Mouse (Mus musculus) spleen, embryonic (tissue): ENCODE measurements around the gene Eif4g3.

Source experiments
- CTCF ChIA-PET: fragments of 350-600 bp; sonication (Branson Sonifier 250); formaldehyde crosslinking; loops from one replicate; lab custom pipeline; 2022; lab: Charles Lee

Gene Eif4g3

GRCm38 (mm10) chr4:138021651-138022050 is 28.8 kb downstream of the Eif4g3 start:
- CTCF ChIA-PET: no interaction called here

- CTCF ChIA-PET: no interaction called here
These were observed 29.9 kb downstream of the Eif4g3 start for GRCm38 (mm10) chr4:138022761-138023160.

GRCm38 (mm10) chr4:138023403-138024100 is 30.7 kb downstream of the Eif4g3 start:
- CTCF ChIA-PET: no interaction called here

GRCm38 (mm10) chr4:138029168-138029567 is 36.3 kb downstream of the Eif4g3 start:
- CTCF ChIA-PET: no interaction called here

GRCm38 (mm10) chr4:138031828-138032227 is 39.0 kb downstream of the Eif4g3 start:
- CTCF ChIA-PET: no interaction called here

- CTCF ChIA-PET: no interaction called here
These were observed 41.0 kb downstream of the Eif4g3 start for GRCm38 (mm10) chr4:138033871-138034270.

GRCm38 (mm10) chr4:138035435-138036120 is 42.8 kb downstream of the Eif4g3 start:
- CTCF ChIA-PET: no interaction called here

GRCm38 (mm10) chr4:138037110-138037509 is 44.3 kb downstream of the Eif4g3 start:
- CTCF ChIA-PET: interaction anchor here (0.5 kb wide), 1 partner anchor 68 kb away, joined by 7 read pairs; no protein-coding TSS in a partner anchor

- CTCF ChIA-PET: no interaction called here
These were observed 45.1 kb downstream of the Eif4g3 start for GRCm38 (mm10) chr4:138037896-138038295.

- CTCF ChIA-PET: no interaction called here
These were observed 45.8 kb downstream of the Eif4g3 start for GRCm38 (mm10) chr4:138038365-138039274.

GRCm38 (mm10) chr4:138039275-138039651 is 46.4 kb downstream of the Eif4g3 start:
- CTCF ChIA-PET: no interaction called here

GRCm38 (mm10) chr4:138040589-138040988 is 47.8 kb downstream of the Eif4g3 start:
- CTCF ChIA-PET: no interaction called here

- CTCF ChIA-PET: no interaction called here
These were observed 48.9 kb downstream of the Eif4g3 start for GRCm38 (mm10) chr4:138041566-138042256.

- CTCF ChIA-PET: interaction anchor here (0.7 kb wide), 1 partner anchor 112 kb away, joined by 4 read pairs; no protein-coding TSS in a partner anchor
These were observed 49.4 kb downstream of the Eif4g3 start for GRCm38 (mm10) chr4:138042257-138042589.

- CTCF ChIA-PET: interaction anchor here (0.7 kb wide), 1 partner anchor 112 kb away, joined by 4 read pairs; no protein-coding TSS in a partner anchor
These were observed 49.8 kb downstream of the Eif4g3 start for GRCm38 (mm10) chr4:138042625-138043024.

- CTCF ChIA-PET: no interaction called here
These were observed 52.1 kb downstream of the Eif4g3 start for GRCm38 (mm10) chr4:138044841-138045500.

- CTCF ChIA-PET: no interaction called here
These were observed 53.0 kb downstream of the Eif4g3 start for GRCm38 (mm10) chr4:138045809-138046208.

GRCm38 (mm10) chr4:138046371-138046770 is 53.5 kb downstream of the Eif4g3 start:
- CTCF ChIA-PET: no interaction called here

GRCm38 (mm10) chr4:138049547-138049946 is 56.7 kb downstream of the Eif4g3 start:
- CTCF ChIA-PET: no interaction called here

- CTCF ChIA-PET: no interaction called here
These were observed 58.7 kb downstream of the Eif4g3 start for GRCm38 (mm10) chr4:138051488-138051887.

- CTCF ChIA-PET: no interaction called here
These were observed 63.8 kb downstream of the Eif4g3 start for GRCm38 (mm10) chr4:138056658-138057057.
